Mouse (Mus musculus) testis, adult 2 months (tissue): ENCODE results near the gene Nptx1. TPM values are rescaled to one million over a fixed set of nuclear protein-coding genes. Genes with fewer than 3 reads are reported as not detected.

Source experiments
- H3K27ac ChIP-seq: fragments of 200-500 bp; 2 replicates; pipeline ENCODE4 v1.5.1; 2012; ENCODE audit warnings: low read depth, low read length; ENCODE audit not compliant: control insufficient read depth, insufficient read depth
- H3K27me3 ChIP-seq: fragments of 200-500 bp; 2 replicates; pipeline ENCODE4 v1.6.1; 2012; ENCODE audit warnings: mild to moderate bottlenecking, low read length, moderate library complexity; ENCODE audit not compliant: control insufficient read depth, insufficient read depth
- H3K36me3 ChIP-seq: fragments of 200-500 bp; 2 replicates; pipeline ENCODE4 v1.6.1; 2012; ENCODE audit warnings: mild to moderate bottlenecking, low read length; ENCODE audit not compliant: control insufficient read depth, insufficient read depth
- H3K4me1 ChIP-seq: fragments of 200-500 bp; 2 replicates; pipeline ENCODE4 v1.6.1; 2012; ENCODE audit warnings: low read length; ENCODE audit not compliant: control insufficient read depth, insufficient read depth
- H3K4me3 ChIP-seq: fragments of 200-500 bp; 2 replicates; pipeline ENCODE4 v1.5.1; 2012; ENCODE audit warnings: low read depth, mild to moderate bottlenecking, low read length, moderate library complexity, mixed read lengths; ENCODE audit not compliant: control insufficient read depth
- CTCF ChIP-seq: fragments of 200-500 bp; IDR thresholded peaks from 2 replicates; pipeline ENCODE4 v1.5.1; 2012; ENCODE audit warnings: low read depth, mild to moderate bottlenecking, inconsistent platforms, low read length, moderate library complexity; ENCODE audit not compliant: control insufficient read depth, insufficient read depth, insufficient replicate concordance
- POLR2A ChIP-seq: fragments of 200-500 bp; IDR thresholded peaks from 2 replicates; pipeline ENCODE4 v1.6.1; 2012; ENCODE audit warnings: low read depth, mild to moderate bottlenecking, inconsistent platforms, low read length, moderate library complexity; ENCODE audit not compliant: control insufficient read depth
- polyA plus RNA-seq: library from polyadenylated mRNA; depleted of rRNA; stranded (reverse); fragments of >200 nt; gene quantifications from 2 replicates; pipeline ENCODE4 v1.2.3, GENCODE M21; 2012

The Nptx1 gene
- polyA plus RNA-seq, 1 experiment = 0.22 TPM

- Histone ChIP-seq H3K27ac (no peak overlapping the region), H3K4me1 (peaks cover 11% of the 10 kb centered on the region), H3K4me3 (no peak overlapping the region), H3K36me3 (no peaks in the 10 kb centered on the region), H3K27me3 (peaks cover 4% of the 10 kb centered on the region)
- no peak for TF ChIP-seq POLR2A
- TF ChIP-seq CTCF = no peak
Measured at GRCm38 (mm10) chr11:119545281-119545680, 2.3 kb downstream of the Nptx1 start.

- Histone ChIP-seq H3K27ac (no peak overlapping the region), H3K36me3 (no peaks in the 10 kb centered on the region), H3K27me3 (peaks cover 4% of the 10 kb centered on the region), H3K4me1 (peaks cover 11% of the 10 kb centered on the region), H3K4me3 (no peak overlapping the region)
- TF ChIP-seq POLR2A = no peak
- TF ChIP-seq CTCF = no peak
Measured at GRCm38 (mm10) chr11:119544518-119545105, 2.9 kb downstream of the Nptx1 start.

GRCm38 (mm10) chr11:119543816-119544517 lies 3.6 kb downstream of the Nptx1 start:
- no peak for TF ChIP-seq POLR2A
- no peak for TF ChIP-seq CTCF
- H3K4me1 ChIP-seq = peaks cover 8% of the 10 kb centered on the region
- H3K4me3 ChIP-seq = no peak overlapping the region
- peaks cover 4% of the 10 kb centered on the region for H3K27me3 ChIP-seq
- H3K27ac ChIP-seq = no peak overlapping the region
- H3K36me3 ChIP-seq = no peaks in the 10 kb centered on the region

GRCm38 (mm10) chr11:119542886-119543285 lies 4.7 kb downstream of the Nptx1 start:
- TF ChIP-seq POLR2A (no peak), CTCF (no peak)
- Histone ChIP-seq H3K27me3 (no peaks in the 10 kb centered on the region), H3K27ac (no peak overlapping the region), H3K36me3 (no peaks in the 10 kb centered on the region), H3K4me3 (no peak overlapping the region), H3K4me1 (peaks cover 4% of the 10 kb centered on the region)

- Histone ChIP-seq H3K4me1 (peaks cover 3% of the 10 kb centered on the region), H3K4me3 (no peak overlapping the region), H3K27ac (no peak overlapping the region), H3K27me3 (no peaks in the 10 kb centered on the region), H3K36me3 (no peaks in the 10 kb centered on the region)
- TF ChIP-seq CTCF (no peak), POLR2A (no peak)
Measured at GRCm38 (mm10) chr11:119542371-119542770, 5.2 kb downstream of the Nptx1 start.

GRCm38 (mm10) chr11:119541082-119541481 lies 6.5 kb downstream of the Nptx1 start:
- no peaks in the 10 kb centered on the region for H3K36me3 ChIP-seq
- H3K4me1 ChIP-seq = no peaks in the 10 kb centered on the region; the same call in 1 of the 2 replicates
- H3K27ac ChIP-seq = no peak overlapping the region
- no peaks in the 10 kb centered on the region for H3K27me3 ChIP-seq
- no peak for TF ChIP-seq CTCF
- no peak for TF ChIP-seq POLR2A
- no peak overlapping the region for H3K4me3 ChIP-seq

- H3K4me3 ChIP-seq = no peak overlapping the region
- TF ChIP-seq CTCF = no peak
- TF ChIP-seq POLR2A = no peak
- H3K36me3 ChIP-seq = no peaks in the 10 kb centered on the region
- H3K27me3 ChIP-seq = no peaks in the 10 kb centered on the region
- H3K4me1 ChIP-seq = no peaks in the 10 kb centered on the region
- H3K27ac ChIP-seq = no peak overlapping the region
Measured at GRCm38 (mm10) chr11:119540560-119540959, 7.0 kb downstream of the Nptx1 start.
